Mouse (Mus musculus): ENCODE data around the gene Srebf1.
A peak's percentile ranks its signal among the peaks of the same experiment; 100 is the strongest.

Srebf1 gene

GRCm38 (mm10) chr11:60206207-60206606 is 16.2 kb downstream of the Srebf1 start:
- no peak for DNase-seq (ENCODE audit: low read depth, low spot score)

DNA sequence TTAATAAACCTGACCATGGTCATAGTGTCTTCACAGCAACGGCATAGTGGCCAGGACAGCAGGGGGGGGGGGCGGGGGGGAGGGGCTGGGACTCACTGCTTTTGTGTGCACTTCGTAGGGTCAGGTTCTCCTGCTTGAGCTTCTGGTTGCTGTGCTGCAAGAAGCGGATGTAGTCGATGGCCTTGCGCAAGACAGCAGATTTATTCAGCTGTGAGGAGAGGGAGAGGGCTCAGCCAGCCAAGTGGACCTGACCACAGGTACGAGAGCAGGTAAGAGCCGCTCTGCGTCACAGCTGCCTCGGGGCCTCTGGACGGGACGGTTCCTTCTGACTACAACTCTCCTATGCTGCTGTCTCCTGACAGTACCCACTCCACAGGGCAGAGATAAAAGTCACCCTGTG is 17.4 kb downstream of the Srebf1 start:
- no peak for DNase-seq (ENCODE audit: low read depth, low spot score)

DNA sequence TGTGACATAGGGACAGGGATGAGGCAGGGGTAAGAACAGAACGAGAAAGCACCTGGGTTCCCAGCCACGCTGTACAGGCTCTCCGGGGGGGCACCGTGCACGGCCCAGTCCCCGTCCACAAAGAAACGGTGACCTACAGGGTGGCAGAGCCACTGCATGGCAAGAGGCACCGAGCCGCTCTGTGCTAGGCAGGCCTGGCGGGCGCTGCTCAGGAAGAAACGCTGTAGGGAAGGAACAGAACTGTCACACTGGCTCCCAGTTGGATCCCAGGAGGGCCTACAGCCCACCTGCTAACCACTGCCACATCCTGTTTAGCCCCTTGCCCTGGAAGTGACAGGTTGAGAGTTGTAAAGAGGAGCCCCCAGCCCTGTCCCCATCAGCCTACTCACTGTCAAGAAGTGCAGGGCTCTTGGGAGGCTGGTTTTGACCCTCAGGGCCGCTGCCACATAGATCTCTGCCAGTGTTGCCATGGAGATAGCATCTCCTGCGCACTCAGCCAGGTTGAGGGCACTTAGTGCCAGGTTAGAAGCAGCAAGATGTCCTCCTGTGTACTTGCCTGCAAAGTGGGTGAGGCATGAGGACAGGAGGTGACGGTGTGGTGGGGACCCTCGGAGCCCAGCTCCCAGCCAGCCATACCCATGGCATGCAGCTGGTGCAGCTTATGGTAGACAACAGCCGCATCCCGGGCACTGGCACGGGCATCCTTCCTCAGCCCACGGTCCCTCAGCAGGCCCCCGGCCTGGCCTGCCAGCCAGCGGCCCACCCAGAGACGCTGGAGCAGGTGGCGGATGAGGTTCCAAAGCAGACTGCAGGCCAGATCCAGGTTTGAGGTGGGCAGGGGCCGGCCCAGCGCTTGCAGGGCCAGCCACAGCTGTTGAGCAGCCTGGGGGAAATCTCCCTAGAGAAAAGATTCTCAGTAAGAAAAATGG is 19.4 kb downstream of the Srebf1 start:
- no peak for DNase-seq (ENCODE audit: low read depth, low spot score)

DNA sequence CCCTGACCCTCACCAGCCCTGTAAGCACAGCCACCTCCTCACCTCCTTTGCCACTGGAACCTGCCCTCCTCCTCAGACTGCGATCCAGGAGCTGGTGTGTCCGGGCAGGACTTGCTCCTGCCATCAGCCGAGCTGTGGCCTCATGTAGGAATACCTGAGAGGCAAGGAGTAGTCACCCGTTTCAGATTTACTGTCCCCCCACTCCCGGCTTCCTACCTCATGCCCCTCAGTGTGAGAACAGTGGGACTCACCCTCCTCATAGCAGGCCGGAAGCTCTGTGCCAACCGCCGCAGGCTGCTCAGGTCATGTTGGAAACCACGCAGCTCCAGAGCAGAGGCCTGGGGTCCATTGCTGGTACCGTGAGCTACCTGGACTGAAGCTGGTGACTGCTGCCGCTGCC is 22.0 kb downstream of the Srebf1 start:
- DNase-seq (ENCODE audit: low read depth, low spot score), result no peak

GRCm38 (mm10) chr11:60199702-60200184 is 22.6 kb downstream of the Srebf1 start:
- DNase-seq (ENCODE audit: low read depth, low spot score), result peak; percentile 89

GRCm38 (mm10) chr11:60198651-60199050 is 23.7 kb downstream of the Srebf1 start:
- DNase-seq (ENCODE audit: low read depth, low spot score), result no peak

DNA sequence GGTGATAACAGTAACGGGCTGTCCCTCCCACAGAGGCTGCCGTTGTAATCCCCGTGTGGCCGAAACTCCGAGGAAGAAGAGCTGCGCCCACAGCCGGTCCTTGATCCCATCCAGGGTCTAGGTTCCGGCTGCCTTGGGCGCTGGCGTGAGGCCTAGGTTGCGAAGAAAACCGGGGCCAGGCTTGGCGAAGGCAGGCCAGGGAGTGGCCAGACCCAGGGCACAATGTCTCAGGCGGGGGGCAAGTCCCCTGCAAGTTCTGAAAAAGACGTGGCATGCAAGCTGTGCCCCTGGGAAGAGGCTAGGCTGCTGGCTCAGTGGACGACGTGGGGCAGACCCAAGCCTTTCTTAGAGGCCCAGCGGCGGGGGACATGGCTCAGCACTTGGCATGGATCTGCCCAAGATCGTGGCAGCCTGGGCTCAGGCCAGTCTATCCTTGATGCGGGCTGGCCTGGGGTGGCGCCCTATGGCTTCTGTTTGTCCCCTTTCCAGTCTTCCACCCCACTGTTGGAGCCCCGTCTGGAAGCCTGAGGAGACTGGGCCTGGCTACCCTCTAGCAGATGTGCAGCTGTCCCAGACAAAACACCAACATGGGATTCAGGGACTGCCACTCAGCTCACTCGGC is 24.3 kb downstream of the Srebf1 start:
- DNase-seq (ENCODE audit: low read depth, low spot score), result no peak

GRCm38 (mm10) chr11:60196344-60196743 is 26.0 kb downstream of the Srebf1 start:
- DNase-seq (ENCODE audit: low read depth, low spot score), result no peak

GRCm38 (mm10) chr11:60195108-60195507 is 27.3 kb downstream of the Srebf1 start:
- DNase-seq (ENCODE audit: low read depth, low spot score), result peak; percentile 87

GRCm38 (mm10) chr11:60193556-60193955 is 28.8 kb downstream of the Srebf1 start:
- no peak for DNase-seq (ENCODE audit: low read depth, low spot score)

DNA sequence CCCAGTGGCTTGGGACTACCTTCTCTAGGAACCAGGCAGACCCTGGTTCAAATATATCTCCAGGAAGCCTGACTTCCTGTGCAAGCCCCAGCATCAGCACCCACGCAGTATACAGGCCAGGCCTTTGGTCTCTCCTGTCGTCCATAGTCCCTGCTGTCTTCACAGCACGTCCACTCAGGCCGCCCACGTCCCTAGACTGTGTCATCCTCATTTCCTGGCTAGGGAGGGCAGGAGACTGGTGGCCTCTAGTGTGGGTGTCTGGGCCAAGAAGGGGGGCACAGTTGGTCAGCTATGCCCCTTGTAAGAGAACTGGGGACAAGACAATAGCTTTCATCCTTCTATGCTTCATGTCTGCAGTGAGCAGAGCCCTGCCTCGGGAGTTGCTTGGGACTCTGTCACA is 29.8 kb downstream of the Srebf1 start:
- DNase-seq (ENCODE audit: low read depth, low spot score), result no peak

GRCm38 (mm10) chr11:60190055-60190641 is 32.2 kb downstream of the Srebf1 start:
- DNase-seq (ENCODE audit: low read depth, low spot score), result no peak

GRCm38 (mm10) chr11:60189501-60190040 is 32.8 kb downstream of the Srebf1 start:
- peak; percentile 39 for DNase-seq (ENCODE audit: low read depth, low spot score)

DNA sequence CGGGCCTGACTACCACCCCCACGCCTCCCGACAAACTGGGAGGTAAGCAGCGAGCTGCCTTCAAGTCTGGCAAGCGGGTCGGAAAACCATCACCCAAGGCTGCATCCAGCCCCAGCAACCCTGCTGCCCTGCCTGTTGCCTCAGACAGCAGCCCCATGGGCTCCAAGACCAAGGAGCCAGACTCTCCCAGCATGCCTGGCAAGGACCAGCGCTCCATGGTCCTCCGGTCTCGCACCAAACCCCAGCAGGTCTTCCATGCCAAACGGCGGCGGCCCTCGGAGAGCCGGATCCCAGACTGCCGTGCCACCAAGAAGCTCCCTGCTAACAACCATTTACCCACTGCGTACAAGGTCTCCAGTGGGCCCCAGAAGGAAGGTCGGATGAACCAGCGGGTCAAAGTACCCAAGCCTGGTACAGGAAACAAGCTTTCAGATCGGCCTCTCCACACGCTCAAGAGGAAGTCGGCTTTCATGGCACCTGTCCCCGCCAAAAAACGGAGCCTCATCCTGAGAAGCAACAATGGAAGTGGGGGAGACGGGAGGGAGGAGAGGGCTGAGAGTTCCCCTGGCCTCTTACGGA is 34.0 kb downstream of the Srebf1 start:
- DNase-seq (ENCODE audit: low read depth, low spot score), result no peak

DNA sequence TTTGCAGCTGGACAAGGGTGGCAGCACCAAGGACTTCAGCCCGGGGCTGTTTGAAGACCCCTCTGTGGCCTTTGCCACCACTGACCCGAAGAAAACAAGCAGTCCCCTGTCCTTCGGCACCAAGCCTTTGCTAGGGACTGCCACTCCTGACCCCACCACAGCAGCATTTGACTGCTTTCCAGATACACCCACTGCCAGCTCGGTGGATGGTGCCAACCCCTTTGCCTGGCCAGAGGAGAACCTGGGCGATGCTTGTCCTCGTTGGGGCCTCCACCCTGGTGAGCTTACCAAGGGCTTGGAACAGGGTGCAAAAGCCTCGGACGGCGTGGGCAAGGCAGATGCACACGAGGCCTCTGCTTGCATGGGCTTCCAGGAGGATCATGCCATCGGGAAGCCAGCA is 35.3 kb downstream of the Srebf1 start:
- DNase-seq (ENCODE audit: low read depth, low spot score), result no peak

DNA sequence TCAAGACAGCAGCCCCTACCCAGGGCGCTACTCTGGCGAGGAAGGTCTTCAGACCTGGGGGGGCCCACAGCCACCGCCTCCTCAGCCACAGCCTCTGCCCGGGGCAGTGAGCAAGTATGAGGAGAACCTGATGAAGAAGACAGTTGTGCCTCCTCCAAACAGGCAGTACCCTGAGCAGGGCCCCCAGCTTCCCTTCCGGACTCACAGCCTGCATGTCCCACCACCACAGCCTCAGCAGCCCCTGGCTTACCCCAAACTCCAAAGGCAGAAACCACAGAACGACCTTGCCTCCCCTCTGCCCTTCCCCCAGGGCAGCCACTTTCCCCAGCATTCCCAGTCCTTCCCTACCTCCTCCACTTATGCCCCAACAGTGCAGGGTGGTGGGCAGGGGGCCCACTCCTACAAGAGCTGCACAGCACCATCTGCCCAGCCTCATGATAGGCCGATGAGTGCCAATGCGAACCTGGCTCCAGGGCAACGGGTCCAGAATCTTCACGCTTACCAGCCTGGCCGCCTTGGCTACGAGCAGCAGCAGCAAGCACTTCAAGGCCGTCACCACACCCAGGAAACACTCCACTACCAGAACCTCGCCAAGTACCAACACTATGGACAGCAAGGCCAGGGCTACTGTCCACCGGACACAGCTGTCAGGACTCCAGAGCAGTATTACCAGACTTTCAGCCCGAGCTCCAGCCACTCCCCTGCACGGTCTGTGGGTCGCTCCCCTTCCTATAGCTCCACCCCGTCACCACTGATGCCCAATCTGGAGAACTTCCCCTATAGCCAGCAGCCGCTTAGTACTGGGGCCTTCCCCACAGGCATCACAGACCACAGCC is 36.8 kb downstream of the Srebf1 start:
- no peak for DNase-seq (ENCODE audit: low read depth, low spot score)

DNA sequence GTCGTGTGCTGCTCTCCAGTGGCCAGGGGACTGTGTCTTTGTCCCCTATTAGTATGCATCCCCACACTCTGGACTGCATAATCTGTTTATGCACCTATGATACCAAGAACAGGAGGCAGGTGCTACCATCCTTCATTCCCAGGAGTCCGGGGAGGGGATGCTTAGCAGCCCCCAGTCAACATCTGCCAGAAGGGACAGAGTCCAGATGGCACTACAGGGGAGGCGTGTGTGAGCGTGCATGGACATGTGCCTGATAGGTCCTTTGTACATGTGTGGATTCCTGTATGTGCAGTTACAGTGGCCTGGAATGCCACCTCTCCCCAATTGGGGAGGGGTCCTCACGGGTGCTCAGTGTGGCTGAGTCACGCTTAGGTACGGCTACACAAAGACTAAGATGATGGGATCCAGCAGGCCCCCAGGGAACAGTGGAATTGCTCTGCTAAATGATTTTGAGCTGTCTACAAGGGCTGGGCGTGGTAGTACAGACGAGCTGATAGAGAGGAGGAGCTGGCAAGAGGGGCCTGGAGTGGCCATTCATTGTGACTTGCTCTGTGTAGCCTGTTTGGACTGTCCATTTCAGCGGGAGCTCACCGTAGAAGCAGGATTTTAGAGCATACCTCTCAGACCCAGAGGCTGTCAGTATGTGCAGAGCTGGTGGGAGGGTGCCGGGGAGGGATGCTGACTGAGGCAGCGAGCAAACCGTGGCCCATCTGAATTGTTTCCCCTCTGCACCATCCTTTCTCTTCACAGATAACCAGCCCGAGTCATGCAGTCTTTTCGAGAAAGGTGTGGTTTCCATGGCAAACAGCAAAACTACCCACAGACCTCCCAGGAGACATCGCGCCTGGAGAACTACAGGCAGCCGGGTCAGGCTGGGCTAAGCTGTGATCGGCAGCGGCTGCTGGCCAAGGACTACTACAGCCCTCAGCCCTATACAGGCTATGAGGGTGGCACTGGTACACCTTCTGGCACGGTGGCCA is 37.7 kb downstream of the Srebf1 start:
- DNase-seq (ENCODE audit: low read depth, low spot score), result no peak

GRCm38 (mm10) chr11:60182741-60183140 is 39.6 kb downstream of the Srebf1 start:
- no peak for DNase-seq (ENCODE audit: low read depth, low spot score)

GRCm38 (mm10) chr11:60182116-60182670 is 40.2 kb downstream of the Srebf1 start:
- no peak for DNase-seq (ENCODE audit: low read depth, low spot score)
